Mouse (Mus musculus) G1E (cell line): ENCODE results near the gene Sprr2f. TPM values are rescaled to one million over a fixed set of nuclear protein-coding genes. Genes with fewer than 3 reads are reported as not detected.

Source experiments
- ATAC-seq: 2 replicates; pipeline ENCODE4 v1.8.0; 2016; ENCODE audit warnings: mild to moderate bottlenecking; ENCODE audit not compliant: insufficient number of reproducible peaks, poor library complexity, low FRiP score, severe bottlenecking; ENCODE audit errors: extremely low read depth
- DNase-seq: peaks from one replicate; pipeline ENCODE4 v3.0.0; 2012; ENCODE audit warnings: low spot score
- H3K27me3 ChIP-seq: 2 replicates; pipeline ENCODE4 v1.6.1; 2012; ENCODE audit warnings: mild to moderate bottlenecking, low read length, inconsistent platforms; ENCODE audit not compliant: insufficient read depth
- H3K36me3 ChIP-seq: replicated peaks from 2 replicates; pipeline ENCODE3; 2012; ENCODE audit warnings: mild to moderate bottlenecking, inconsistent platforms
- H3K4me1 ChIP-seq: 2 replicates; pipeline ENCODE4 v1.6.1; 2012; ENCODE audit warnings: low read depth, low read length, inconsistent platforms, mixed read lengths; ENCODE audit not compliant: insufficient read depth
- H3K4me3 ChIP-seq: 2 replicates; pipeline ENCODE4 v1.5.1; 2012; ENCODE audit warnings: low read depth, mild to moderate bottlenecking, inconsistent platforms, low read length, moderate library complexity, mixed read lengths
- H3K9me3 ChIP-seq: replicated peaks from 2 replicates; pipeline ENCODE4 v1.6.1; 2012; ENCODE audit warnings: inconsistent platforms
- CTCF ChIP-seq: IDR thresholded peaks from 2 replicates; pipeline ENCODE4 v1.5.1; 2012; ENCODE audit warnings: low read depth, low read length, inconsistent platforms, mixed read lengths
- GATA1 ChIP-seq: IDR thresholded peaks from 2 replicates; pipeline ENCODE4 v1.6.1; 2012; ENCODE audit warnings: borderline replicate concordance, low read length, inconsistent platforms, mixed read lengths
- GATA2 ChIP-seq: IDR thresholded peaks from 2 replicates; pipeline ENCODE4 v1.6.1; 2012; ENCODE audit warnings: low read depth, low read length, inconsistent platforms, borderline replicate concordance
- POLR2AphosphoS5 ChIP-seq: IDR thresholded peaks from 2 replicates; pipeline ENCODE4 v1.6.1; 2012; ENCODE audit warnings: low read depth, low read length, inconsistent platforms; ENCODE audit not compliant: insufficient replicate concordance
- TAL1 ChIP-seq: conservative IDR thresholded peaks from 2 replicates; pipeline ENCODE4 v1.6.1; 2012; ENCODE audit warnings: low read depth, low read length, inconsistent platforms, mixed read lengths
- polyA plus RNA-seq: library from polyadenylated mRNA; stranded (reverse); fragments of >175 nt; gene quantifications from 2 replicates; pipeline ENCODE4 v1.2.3, GENCODE M21; 2012
- total RNA-seq, 2 experiments: library from RNA; stranded (forward) in 1 of 2; stranded (reverse) in 1 of 2; fragments of 200-1000 nt in 1 of 2; fragments of >200 nt in 1 of 2; fragmentation: Nextera tagmentation in 1 of 2; gene quantifications; 2 replicates each; pipeline ENCODE4 v1.2.3; 2014 to 2017

The Sprr2f gene
- total RNA-seq (2014; fragmentation: Nextera tagmentation) (not detected in 2 replicates), total RNA-seq (2017) (not detected in 2 replicates), polyA plus RNA-seq (not detected in 2 replicates)

- DNase-seq = no peak
- no peak within 1 kb of the TSS for H3K4me3 ChIP-seq
- peaks cover 3% of the 10 kb centered on the region; the same call in 1 of the 2 replicates for H3K9me3 ChIP-seq
- no peaks in the 10 kb centered on the region for H3K27me3 ChIP-seq
- no peaks in the 10 kb centered on the region for H3K36me3 ChIP-seq
- H3K4me1 ChIP-seq = no peaks in the 10 kb centered on the region
- ATAC-seq = no peak
- TF ChIP-seq TAL1 (no peak), GATA1 (no peak), GATA2 (no peak), POLR2AphosphoS5 (no peak), CTCF (no peak)
Measured at GRCm38 (mm10) chr3:92364887-92365286, at the start of gene Sprr2f. Sprr2f (plus strand) TSS chr3:92365187.

DNA sequence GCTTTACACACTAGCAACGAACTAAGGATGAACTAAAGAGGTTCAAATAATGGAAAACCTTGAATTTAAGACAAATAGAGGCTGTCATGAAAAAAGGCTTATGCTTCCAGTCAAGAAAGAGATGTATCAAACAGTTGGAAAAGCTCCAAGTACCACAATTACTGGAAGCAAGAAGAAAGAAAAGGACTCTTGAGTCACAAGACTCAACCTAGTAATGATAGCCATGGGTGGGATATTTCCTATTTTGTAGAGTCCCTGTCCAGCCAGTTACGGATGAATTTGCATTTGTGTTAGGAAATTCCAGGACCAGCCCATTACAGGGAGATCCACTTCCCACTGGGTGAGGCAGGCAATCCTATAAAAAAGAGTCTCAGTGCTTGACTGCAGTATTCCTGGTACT lies 48.7 kb upstream of the Sprr2f start, which contains the start of gene Sprr2b:
Sprr2b (plus strand) TSS at position 301 of the 400 bp plus-strand sequence.
- no peak for TF ChIP-seq TAL1
- TF ChIP-seq POLR2AphosphoS5 = no peak
- no peak for TF ChIP-seq GATA2
- no peak for TF ChIP-seq GATA1
- TF ChIP-seq CTCF = no peak

GRCm38 (mm10) chr3:92317384-92317783 lies 47.6 kb upstream of the Sprr2f start:
- Histone ChIP-seq H3K4me1 (no peaks in the 10 kb centered on the region), H3K27me3 (no peaks in the 10 kb centered on the region), H3K4me3 (no peak overlapping the region), H3K36me3 (no peaks in the 10 kb centered on the region), H3K9me3 (0 out of 2 replicates have a peak, but pooled peaks cover 2% of the 10 kb centered on the region)
- TF ChIP-seq TAL1 = no peak
- TF ChIP-seq GATA1 = no peak
- TF ChIP-seq GATA2 = no peak
- TF ChIP-seq CTCF = no peak
- TF ChIP-seq POLR2AphosphoS5 = no peak
- DNase-seq = no peak
- no peak for ATAC-seq

More for the DNA sequence above, 48.7 kb upstream of the Sprr2f start, which contains the start of gene Sprr2b:
- Histone ChIP-seq H3K27me3 (no peaks in the 10 kb centered on the region), H3K4me3 (no peak within 1 kb of the TSS), H3K36me3 (no peaks in the 10 kb centered on the region), H3K4me1 (no peaks in the 10 kb centered on the region), H3K9me3 (0 out of 2 replicates have a peak, but pooled peaks cover 2% of the 10 kb centered on the region)
- no peak for DNase-seq
- no peak for ATAC-seq

DNA sequence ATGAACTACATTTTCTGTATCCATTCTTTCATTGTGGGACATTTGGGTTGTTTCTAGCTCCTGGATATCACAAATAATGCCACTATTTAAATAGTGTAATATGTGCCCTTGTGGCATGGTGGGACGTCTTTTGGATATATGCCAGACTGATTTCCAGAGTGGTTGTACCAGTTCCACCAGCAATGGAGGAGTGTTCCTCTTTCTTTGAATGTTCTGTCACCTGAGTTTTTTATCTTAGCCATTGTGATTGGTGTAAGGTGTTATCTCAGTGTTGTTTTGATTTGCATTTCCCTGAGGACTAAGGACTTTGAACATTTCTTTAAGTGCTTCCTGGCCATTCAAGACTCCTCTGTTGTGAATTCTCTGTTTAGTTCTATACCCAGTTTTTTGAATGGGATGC lies 28.7 kb upstream of the Sprr2f start:
- no peak for ATAC-seq
- no peaks in the 10 kb centered on the region for H3K27me3 ChIP-seq
- H3K36me3 ChIP-seq = no peaks in the 10 kb centered on the region
- no peaks in the 10 kb centered on the region for H3K9me3 ChIP-seq
- DNase-seq = no peak
- TF ChIP-seq GATA1 (no peak), POLR2AphosphoS5 (no peak), TAL1 (no peak), CTCF (no peak), GATA2 (no peak)
- no peak overlapping the region for H3K4me3 ChIP-seq
- no peaks in the 10 kb centered on the region for H3K4me1 ChIP-seq

DNA sequence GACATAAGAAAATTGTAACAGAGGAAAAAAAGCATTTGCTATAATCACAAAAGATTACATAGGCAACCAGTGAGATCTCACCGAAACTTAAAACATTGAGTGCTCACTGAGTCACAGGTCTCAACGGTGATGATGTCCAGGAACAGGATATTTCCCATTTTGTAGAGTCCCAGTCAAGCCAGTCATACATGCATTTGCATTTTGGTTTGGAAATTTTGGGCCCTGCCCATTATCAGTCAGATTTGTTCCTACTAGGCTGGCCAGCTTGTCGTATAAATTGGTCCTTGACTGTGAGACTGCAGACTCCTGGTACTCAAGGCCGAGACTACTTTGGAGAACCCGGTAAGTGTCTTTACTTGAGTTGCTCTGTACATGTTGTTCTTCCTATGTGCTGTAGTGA lies 26.1 kb upstream of the Sprr2f start, which contains the start of gene Sprr2d:
Sprr2d (plus strand) TSS at position 301 of the 400 bp plus-strand sequence.
- Histone ChIP-seq H3K9me3 (no peaks in the 10 kb centered on the region), H3K4me3 (no peak within 1 kb of the TSS), H3K36me3 (no peaks in the 10 kb centered on the region), H3K27me3 (no peaks in the 10 kb centered on the region), H3K4me1 (no peaks in the 10 kb centered on the region)
- DNase-seq (no peak), ATAC-seq (no peak)
- no peak for TF ChIP-seq TAL1
- TF ChIP-seq GATA1 = no peak

DNA sequence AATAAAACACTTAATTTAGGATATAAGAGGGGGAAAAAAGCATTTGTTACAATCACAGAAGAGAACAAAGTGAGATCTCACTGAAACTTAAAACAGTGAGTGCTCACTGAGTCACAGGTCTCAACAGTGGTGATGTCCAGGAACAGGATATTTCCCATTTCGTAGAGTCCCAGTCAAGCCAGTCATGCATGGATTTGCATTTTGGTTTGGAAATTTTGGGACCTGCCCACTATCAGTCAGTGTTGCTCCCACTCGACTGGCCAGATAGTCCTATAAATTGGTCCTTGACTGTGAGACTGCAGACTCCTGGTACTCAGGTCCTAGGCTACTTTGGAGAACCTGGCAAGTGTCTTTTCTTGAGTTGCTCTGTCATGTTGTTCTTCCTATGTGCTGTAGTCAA lies 13.1 kb upstream of the Sprr2f start, which contains the start of gene Sprr2e:
Sprr2e (plus strand) TSS at position 301 of the 400 bp plus-strand sequence.
- ATAC-seq (no peak), DNase-seq (no peak)
- H3K9me3 ChIP-seq = no peaks in the 10 kb centered on the region
- H3K4me1 ChIP-seq = no peaks in the 10 kb centered on the region
- H3K4me3 ChIP-seq = no peak within 1 kb of the TSS
- TF ChIP-seq GATA1 (no peak), CTCF (no peak), TAL1 (no peak), POLR2AphosphoS5 (no peak), GATA2 (no peak)
- no peaks in the 10 kb centered on the region for H3K27me3 ChIP-seq
- H3K36me3 ChIP-seq = no peaks in the 10 kb centered on the region

DNA sequence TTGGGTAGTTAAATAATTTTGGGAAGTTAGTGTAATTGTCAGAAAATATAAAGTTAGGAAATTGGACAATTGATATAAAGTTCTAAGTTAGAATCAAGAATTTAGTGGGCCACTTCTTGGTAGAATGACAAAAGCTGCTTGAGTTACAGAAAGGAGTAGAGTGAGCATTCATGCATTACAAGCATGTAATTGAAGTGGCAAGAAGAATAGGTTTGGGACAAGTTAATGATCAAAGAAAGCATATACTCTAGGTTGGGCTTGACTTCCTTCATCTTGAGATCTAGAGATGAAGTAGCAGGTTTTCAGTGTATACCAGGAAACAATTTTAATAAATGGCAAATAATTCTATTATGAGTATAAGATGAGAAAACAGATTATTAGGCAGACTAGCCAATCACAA lies 3.4 kb upstream of the Sprr2f start:
- DNase-seq = no peak
- ATAC-seq = no peak
- TF ChIP-seq CTCF (no peak), GATA2 (no peak), POLR2AphosphoS5 (no peak), GATA1 (no peak), TAL1 (no peak)
- H3K36me3 ChIP-seq = no peaks in the 10 kb centered on the region
- H3K9me3 ChIP-seq = no peaks in the 10 kb centered on the region
- H3K27me3 ChIP-seq = no peaks in the 10 kb centered on the region
- no peak overlapping the region for H3K4me3 ChIP-seq
- no peaks in the 10 kb centered on the region for H3K4me1 ChIP-seq
